Mouse (Mus musculus) cortical plate, adult 2 months (tissue): ENCODE data around the gene Dffa. TPM values are rescaled to one million over a fixed set of nuclear protein-coding genes. Genes with fewer than 3 reads are reported as not detected.
A peak's percentile ranks its signal among the peaks of the same experiment; 100 is the strongest.
"Not testable (repeated sequence)": the region's sequence is repeated elsewhere in the genome, so short reads cannot be mapped to it uniquely, and the experiment has no call there.

Experiments used
- H3K27ac ChIP-seq: fragments of 200-500 bp; 2 replicates; pipeline ENCODE4 v1.5.1; 2012; ENCODE audit warnings: low read length, control low read depth, inconsistent platforms; ENCODE audit not compliant: insufficient read depth
- H3K4me1 ChIP-seq: fragments of 200-500 bp; 2 replicates; pipeline ENCODE4 v1.6.1; 2011; ENCODE audit warnings: low read length; ENCODE audit not compliant: control insufficient read depth, insufficient read depth
- H3K4me3 ChIP-seq: fragments of 200-500 bp; 2 replicates; pipeline ENCODE4 v1.5.1; 2011; ENCODE audit warnings: mild to moderate bottlenecking, low read length, control low read depth; ENCODE audit not compliant: insufficient read depth
- CTCF ChIP-seq: fragments of 200-500 bp; IDR thresholded peaks from 2 replicates; pipeline ENCODE4 v1.5.1; 2011; ENCODE audit warnings: mild to moderate bottlenecking, control low read depth, low read length; ENCODE audit not compliant: insufficient read depth; ENCODE audit errors: extremely low read depth
- POLR2A ChIP-seq: fragments of 200-500 bp; IDR thresholded peaks from 2 replicates; pipeline ENCODE4 v1.6.1; 2011; ENCODE audit warnings: mild to moderate bottlenecking, low read length, control low read depth; ENCODE audit not compliant: insufficient read depth; ENCODE audit errors: extremely low read depth
- polyA plus RNA-seq: library from polyadenylated mRNA; depleted of rRNA; stranded (reverse); fragments of >200 nt; gene quantifications from 2 replicates; pipeline ENCODE4 v1.2.3, GENCODE M21; 2012

The Dffa gene
- polyA plus RNA-seq, 1 experiment, result 52.8 TPM

DNA sequence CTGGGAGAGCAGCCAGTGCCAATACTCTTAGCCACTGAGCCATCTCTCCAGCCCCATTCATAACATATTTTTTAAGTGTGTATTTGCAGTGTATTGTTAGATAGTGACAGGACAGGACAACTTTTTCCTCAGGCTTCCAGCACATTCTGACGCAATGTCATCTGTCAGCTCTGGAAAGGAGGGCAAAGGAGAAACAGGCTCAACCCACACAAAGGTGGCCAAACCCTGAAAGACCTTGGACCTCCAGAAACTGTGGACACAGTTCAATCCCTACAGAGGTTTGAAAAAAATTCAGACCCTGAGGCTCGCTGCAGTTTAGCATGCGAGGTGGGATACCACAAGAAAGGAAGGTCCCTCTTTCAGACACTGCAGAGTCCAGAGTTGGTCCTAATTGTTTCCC lies 6.0 kb upstream of the Dffa start:
- Histone ChIP-seq H3K4me1 (peaks cover 3% of the 10 kb centered on the region; the same call in 1 of the 2 replicates), H3K27ac (no peak overlapping the region), H3K4me3 (peak overlapping the region; percentile 71; the same call in 1 of the 2 replicates)
- TF ChIP-seq CTCF (no peak), POLR2A (no peak)

DNA sequence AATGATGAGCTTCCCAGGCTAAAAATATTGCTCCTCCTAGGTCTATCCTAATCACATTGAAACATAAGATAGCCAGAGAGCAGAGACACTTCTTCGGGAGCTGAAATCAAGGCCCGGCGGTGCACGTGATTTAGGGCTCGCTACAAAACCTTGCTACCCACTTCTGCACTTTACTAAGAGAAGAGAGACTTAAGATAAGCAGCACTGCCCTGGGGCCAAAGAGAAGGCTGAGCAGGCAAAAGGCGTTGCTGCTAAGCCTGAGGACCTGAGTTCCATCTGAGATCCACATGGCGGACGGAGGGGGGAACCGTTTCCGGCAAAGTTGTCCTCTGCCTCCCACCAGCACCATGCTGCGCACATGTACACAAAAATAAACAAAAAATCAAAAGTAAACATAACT lies 5.4 kb upstream of the Dffa start:
- no peak for TF ChIP-seq POLR2A
- no peak for TF ChIP-seq CTCF
- peaks cover 3% of the 10 kb centered on the region; the same call in 1 of the 2 replicates for H3K4me1 ChIP-seq
- H3K27ac ChIP-seq, result no peak overlapping the region
- H3K4me3 ChIP-seq, result peak overlapping the region; percentile 71

DNA sequence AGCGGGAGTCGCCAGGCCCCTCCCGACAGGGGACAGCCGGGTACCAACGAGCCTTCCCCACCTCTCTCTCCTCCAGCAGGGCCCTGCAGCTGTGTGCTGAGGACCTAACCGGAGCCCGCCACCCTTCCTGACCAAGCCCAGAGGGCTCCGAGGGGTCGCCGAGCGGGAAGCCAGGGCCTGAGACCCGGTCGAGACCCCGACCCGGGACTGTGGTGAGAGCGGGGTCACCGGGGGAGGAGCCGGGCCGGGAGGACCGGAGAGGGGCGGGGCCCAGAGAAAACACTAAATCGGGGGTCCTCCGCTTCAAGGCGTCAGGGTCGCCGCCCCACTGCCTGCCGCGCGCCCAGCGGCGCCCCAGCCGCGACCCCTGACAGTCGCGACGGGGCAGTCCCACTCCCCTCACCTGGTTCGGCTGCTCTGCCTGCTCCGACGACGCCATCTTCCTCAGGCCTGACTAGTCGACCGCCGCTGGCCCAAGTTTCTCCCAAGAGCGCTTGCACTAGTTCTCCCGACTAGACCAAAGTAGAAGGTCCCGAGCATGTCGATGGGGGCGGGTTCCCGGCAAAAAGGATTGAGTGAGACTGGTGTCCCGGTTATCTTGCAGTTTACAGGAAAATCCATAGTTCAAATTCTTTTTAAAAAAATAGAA lies 4.5 kb upstream of the Dffa start, which contains the start of gene Pex14:
Gene Pex14 (minus strand): TSS at position 508 of the 649 bp plus-strand sequence.
- Histone ChIP-seq H3K4me3 (peak within 1 kb of the TSS; percentile 71), H3K27ac (no peak within 1 kb of the TSS), H3K4me1 (peaks cover 3% of the 10 kb centered on the region; the same call in 1 of the 2 replicates)
- TF ChIP-seq POLR2A, result peak; percentile 55; the same call in 1 of the 2 replicates
- TF ChIP-seq CTCF, result no peak

DNA sequence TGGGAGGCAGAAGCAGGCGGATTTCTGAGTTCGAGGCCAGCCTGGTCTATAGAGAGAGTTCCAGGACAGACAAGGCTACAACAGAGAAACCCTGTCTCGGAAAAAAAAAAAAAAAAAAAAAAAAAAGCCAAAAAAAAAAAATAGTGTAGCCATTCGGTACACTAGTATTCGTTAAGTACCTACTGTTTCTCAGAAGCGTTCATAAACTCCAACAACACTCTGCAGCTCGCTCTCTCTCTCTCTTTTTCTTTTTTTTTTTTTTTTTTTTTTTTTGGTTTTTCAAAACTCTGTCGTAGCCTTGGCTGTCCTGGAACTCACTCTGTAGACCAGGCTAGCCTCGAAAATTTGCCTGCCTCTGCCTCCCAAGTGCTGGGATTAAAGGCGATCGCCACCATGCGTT lies 3.5 kb upstream of the Dffa start:
- not testable (repeated sequence) for H3K4me3 ChIP-seq, H3K4me1 ChIP-seq, H3K27ac ChIP-seq

DNA sequence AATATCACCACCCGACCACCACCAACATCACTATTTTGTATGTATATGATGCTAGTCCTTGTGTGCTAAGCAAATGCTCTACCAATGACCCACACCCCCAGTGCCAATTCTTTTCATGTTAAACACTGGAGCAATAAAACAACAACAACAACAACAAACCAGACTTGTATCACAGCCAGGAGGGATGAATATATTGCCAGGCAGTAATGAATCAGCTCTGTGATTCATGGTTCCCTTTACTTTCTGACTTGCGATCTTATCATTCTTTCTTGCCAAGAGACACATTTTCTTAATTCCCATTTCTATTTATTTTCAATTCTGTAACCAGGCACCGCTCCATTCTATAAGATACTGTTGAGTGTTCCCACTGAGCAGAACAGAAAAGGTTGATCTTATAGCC lies 2.5 kb upstream of the Dffa start:
- no peak overlapping the region for H3K4me3 ChIP-seq
- peaks cover 3% of the 10 kb centered on the region; the same call in 1 of the 2 replicates for H3K4me1 ChIP-seq
- no peak for TF ChIP-seq POLR2A
- no peak for TF ChIP-seq CTCF
- H3K27ac ChIP-seq, result no peak overlapping the region

DNA sequence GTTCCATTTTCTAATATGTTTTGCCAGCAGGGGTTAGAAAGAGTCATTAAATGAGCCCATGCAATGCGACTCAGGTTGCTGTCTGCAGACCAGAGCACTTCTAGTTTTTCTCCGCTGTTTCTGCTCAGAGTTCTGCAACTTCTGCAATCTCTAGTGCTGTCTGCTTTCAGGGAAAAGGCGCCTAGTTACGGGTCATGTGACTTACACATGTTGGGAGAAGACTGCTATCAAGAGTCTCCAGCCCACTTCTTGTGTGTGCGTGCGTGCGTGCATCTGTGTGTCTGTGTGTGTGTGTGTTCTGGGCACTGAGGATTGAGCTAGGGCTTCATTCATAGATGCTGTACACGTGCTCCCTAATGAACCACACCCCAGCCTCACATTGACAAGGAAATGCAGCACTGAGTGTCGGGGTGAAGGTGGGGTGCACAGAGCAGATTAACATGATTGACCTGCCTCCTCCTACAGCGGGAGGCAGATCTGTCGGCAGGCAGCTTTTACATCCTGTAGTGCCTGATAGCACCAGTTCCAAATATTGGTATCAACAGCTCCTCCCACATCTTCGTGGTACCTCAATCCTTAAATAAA lies 16.1 kb downstream of the Dffa start:
- not testable (repeated sequence) for H3K4me1 ChIP-seq, H3K27ac ChIP-seq, H3K4me3 ChIP-seq

DNA sequence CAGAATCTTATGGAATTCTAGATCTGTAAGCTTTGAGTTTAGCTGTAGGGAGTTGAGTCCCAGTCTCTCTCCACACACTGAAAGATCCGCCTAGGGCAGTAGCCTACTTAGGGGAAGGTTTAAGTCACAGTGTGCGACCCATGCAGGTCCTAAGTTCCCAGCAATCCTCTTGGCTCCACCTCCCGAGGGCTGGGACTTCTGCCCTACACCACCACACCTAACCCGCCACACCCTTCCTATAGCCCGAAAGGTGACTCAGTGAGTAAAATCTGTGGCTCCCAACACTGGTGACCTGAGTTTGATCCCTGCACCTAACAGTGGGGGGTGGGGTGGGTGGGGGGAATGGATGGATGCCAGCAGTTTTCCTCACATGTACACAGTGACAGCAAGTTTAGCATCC lies 19.5 kb downstream of the Dffa start:
- Histone ChIP-seq H3K4me3 (no peak overlapping the region), H3K4me1 (peaks cover 2% of the 10 kb centered on the region), H3K27ac (no peak overlapping the region)
- TF ChIP-seq CTCF (no peak), POLR2A (no peak)

DNA sequence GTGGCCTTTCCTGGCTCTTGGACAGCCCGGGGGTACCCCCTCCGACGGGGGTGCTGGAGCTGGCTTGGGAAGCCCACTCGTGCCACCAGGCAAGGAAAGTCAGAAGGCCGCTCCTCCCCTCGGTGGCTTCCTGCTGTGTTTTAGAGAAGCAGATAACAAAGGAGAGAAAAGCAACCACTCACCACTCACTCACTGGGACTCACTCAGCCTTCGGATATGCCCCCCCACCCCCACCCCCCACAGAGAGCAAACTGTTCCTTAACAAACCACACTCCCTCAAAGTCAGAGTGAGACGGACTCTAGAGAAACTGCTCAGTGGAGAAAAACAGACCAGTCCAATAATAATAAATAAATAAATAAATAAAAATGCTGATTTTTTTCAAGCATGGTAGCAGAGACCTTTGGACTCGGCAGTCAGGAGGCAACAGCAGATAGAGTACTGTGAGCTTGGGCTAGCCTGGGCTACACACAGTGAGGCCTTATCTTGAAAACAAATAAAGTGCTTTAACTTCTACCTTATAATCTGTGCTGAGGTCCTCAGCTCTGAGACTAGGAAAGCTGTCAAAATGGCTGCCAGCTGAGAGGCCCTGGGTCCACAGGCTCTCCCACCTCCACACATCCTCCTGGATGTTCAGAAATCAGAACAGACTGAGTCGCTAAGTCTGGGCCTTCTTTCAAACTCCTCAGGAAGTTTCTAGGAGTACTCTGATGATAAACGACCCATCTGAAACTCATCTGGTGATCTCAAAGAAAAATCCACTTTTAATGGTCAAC lies 21.6 kb downstream of the Dffa start:
- H3K4me3 ChIP-seq, result no peak overlapping the region
- peaks cover 2% of the 10 kb centered on the region for H3K4me1 ChIP-seq
- no peak overlapping the region for H3K27ac ChIP-seq
- TF ChIP-seq CTCF (no peak), POLR2A (no peak)

DNA sequence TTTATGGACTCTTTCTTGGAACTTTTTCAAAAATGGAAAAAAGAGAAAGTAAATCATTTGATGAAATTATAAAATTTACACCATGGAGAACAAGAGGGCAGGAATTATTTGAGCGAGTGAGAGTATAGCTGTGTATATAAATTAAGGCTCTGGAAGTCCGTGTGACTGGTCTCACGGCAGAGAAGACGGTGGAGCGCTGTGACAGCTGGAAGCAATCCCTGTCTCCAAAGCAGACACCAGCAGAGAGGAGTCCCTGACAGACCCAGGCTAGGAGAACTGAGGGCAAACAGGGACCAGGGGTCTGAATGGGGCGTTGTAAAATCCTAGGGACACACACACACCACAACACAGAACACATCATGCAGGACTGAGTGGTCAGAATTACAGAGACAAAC lies 22.2 kb downstream of the Dffa start:
- no peak overlapping the region for H3K27ac ChIP-seq
- TF ChIP-seq POLR2A (no peak), CTCF (no peak)
- H3K4me1 ChIP-seq, result peaks cover 2% of the 10 kb centered on the region
- no peak overlapping the region for H3K4me3 ChIP-seq

DNA sequence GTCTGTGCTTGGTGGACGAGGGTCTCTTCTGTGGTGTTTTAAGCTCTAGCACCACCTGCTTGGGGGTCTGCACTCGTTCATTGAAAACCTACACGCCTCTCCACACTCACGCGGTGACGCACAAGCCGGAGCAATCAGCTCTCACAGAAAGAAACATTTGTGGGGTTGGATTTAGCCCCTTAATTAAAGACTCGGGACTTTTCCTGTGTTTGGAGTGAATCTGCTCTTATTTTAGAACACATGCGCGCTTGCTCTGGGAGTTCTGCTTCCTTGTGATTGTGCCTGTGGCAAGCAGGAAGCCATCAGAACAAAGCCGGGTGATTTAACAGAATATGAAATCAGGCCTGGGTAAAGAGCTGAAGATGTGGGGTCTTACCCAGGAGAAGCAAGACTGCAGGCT lies 22.7 kb downstream of the Dffa start, which contains the start of gene Cort:
Gene Cort (minus strand): TSS at position 101 of the 400 bp plus-strand sequence.
- peaks cover 2% of the 10 kb centered on the region for H3K4me1 ChIP-seq
- no peak within 1 kb of the TSS for H3K4me3 ChIP-seq
- TF ChIP-seq POLR2A (no peak), CTCF (no peak)
- H3K27ac ChIP-seq, result no peak within 1 kb of the TSS
